16 mouse cellular contexts compared by ENCODE assay signal in genomic region chr2:105375261-105375660, GRCm38 (mm10). TPM values are rescaled to one million over a fixed set of nuclear protein-coding genes. Genes with fewer than 3 reads are reported as not detected.
DNase-seq lines count a peak whose midpoint lies in the region; ATAC-seq and TF ChIP-seq lines count a peak whose summit lies in the region.
"Had no signal": no experiment of that assay in that cellular context is flagged by ENCODE, and none has a peak within 500 bp of the region (broad histone marks: within the 10 kb centered on the region; RNA-seq: fewer than 3 reads in every experiment).

No protein-coding gene starts in this region.

- H3K4me2 ChIP-seq in stomach, embryonic 16.5 days (ENCODE audit: low read depth, low read length) = no peak overlapping the region
- H3K4me2 ChIP-seq in stomach, postnatal 0 days (replicated peaks; ENCODE audit: low read depth) = no peak overlapping the region
- H3K4me2 ChIP-seq in embryonic facial prominence, embryonic 14.5 days (ENCODE audit: low read depth, low read length) = no peak overlapping the region
- no peak overlapping the region for H3K4me2 ChIP-seq in hindbrain, embryonic 12.5 days (replicated peaks)
- H3K4me2 ChIP-seq: forebrain, embryonic 13.5 days; heart, embryonic 12.5 days; hindbrain, embryonic 15.5 days had no signal

- H3K9me3 ChIP-seq in stomach, embryonic 16.5 days (replicated peaks; ENCODE audit: control insufficient read depth, low read length) = no peaks in the 10 kb centered on the region
- no peaks in the 10 kb centered on the region for H3K9me3 ChIP-seq in stomach, postnatal 0 days (ENCODE audit: control insufficient read depth, low read length)
- H3K9me3 ChIP-seq in embryonic facial prominence, embryonic 14.5 days (ENCODE audit: control insufficient read depth, low read length) = no peaks in the 10 kb centered on the region
- H3K9me3 ChIP-seq in hindbrain, embryonic 12.5 days (replicated peaks) = no peaks in the 10 kb centered on the region
- H3K9me3 ChIP-seq: forebrain, embryonic 13.5 days; heart, embryonic 12.5 days; hindbrain, embryonic 10.5 days; hindbrain, embryonic 15.5 days had no signal

- no peak for DNase-seq in stomach, postnatal 0 days (ENCODE audit: low spot score)
- DNase-seq in embryonic facial prominence, embryonic 14.5 days (ENCODE audit: low spot score) = peak; percentile 61
- DNase-seq in gonadal fat pad, adult 2 months (ENCODE audit: low read depth) = peak; percentile 81
- DNase-seq in cerebellum, postnatal 4 days (ENCODE audit: low spot score in 2 of 2) = no peak
- DNase-seq in left cerebral cortex, adult 11 months (ENCODE audit: low spot score) = no peak
- DNase-seq: cerebellum, adult 18-20 months; cerebellum, adult 9-11 months; forebrain, postnatal 0 days; gastrocnemius, postnatal 14 days; kidney, adult 2 months had no signal

- no peaks in the 10 kb centered on the region for H3K36me3 ChIP-seq in stomach, embryonic 16.5 days (ENCODE audit: control insufficient read depth, insufficient read depth, low read length)
- no peaks in the 10 kb centered on the region for H3K36me3 ChIP-seq in stomach, postnatal 0 days (ENCODE audit: control insufficient read depth, insufficient read depth, low read length)
- no peaks in the 10 kb centered on the region for H3K36me3 ChIP-seq in embryonic facial prominence, embryonic 14.5 days (ENCODE audit: control insufficient read depth, insufficient read depth, low read length)
- H3K36me3 ChIP-seq in hindbrain, embryonic 12.5 days = no peaks in the 10 kb centered on the region
- H3K36me3 ChIP-seq: heart, embryonic 12.5 days; hindbrain, embryonic 10.5 days; hindbrain, embryonic 15.5 days had no signal

- H3K4me1 ChIP-seq in stomach, embryonic 16.5 days (ENCODE audit: control insufficient read depth, insufficient read depth, low read length) = no peaks in the 10 kb centered on the region
- H3K4me1 ChIP-seq in stomach, postnatal 0 days (replicated peaks; ENCODE audit: control insufficient read depth, insufficient read depth) = no peaks in the 10 kb centered on the region
- peaks cover 4% of the 10 kb centered on the region; the same call in 1 of the 2 replicates for H3K4me1 ChIP-seq in embryonic facial prominence, embryonic 14.5 days (ENCODE audit: control insufficient read depth, insufficient read depth, low read length)
- peaks cover 7% of the 10 kb centered on the region for H3K4me1 ChIP-seq in hindbrain, embryonic 12.5 days

- H3K9ac ChIP-seq in stomach, embryonic 16.5 days (ENCODE audit: low read length) = no peak overlapping the region
- no peak overlapping the region for H3K9ac ChIP-seq in stomach, postnatal 0 days (ENCODE audit: low read length)
- H3K9ac ChIP-seq in embryonic facial prominence, embryonic 14.5 days (ENCODE audit: low read depth, low read length) = no peak overlapping the region
- H3K9ac ChIP-seq in hindbrain, embryonic 12.5 days = no peak overlapping the region
- H3K9ac ChIP-seq: forebrain, embryonic 13.5 days; forebrain, postnatal 0 days; heart, embryonic 12.5 days; hindbrain, embryonic 15.5 days had no signal

- TF ChIP-seq EP300 in stomach, postnatal 0 days (optimal IDR thresholded peaks at IDR 0.05) = no peak

- no peaks in the 10 kb centered on the region for H3K27me3 ChIP-seq in stomach, embryonic 16.5 days (ENCODE audit: control insufficient read depth, insufficient read depth, low read length)
- no peaks in the 10 kb centered on the region for H3K27me3 ChIP-seq in stomach, postnatal 0 days (ENCODE audit: control insufficient read depth, insufficient read depth, low read length)
- H3K27me3 ChIP-seq in embryonic facial prominence, embryonic 14.5 days (replicated peaks; ENCODE audit: control insufficient read depth, insufficient read depth, low read length) = no peaks in the 10 kb centered on the region
- no peaks in the 10 kb centered on the region; the same call in none of the 2 replicates for H3K27me3 ChIP-seq in hindbrain, embryonic 12.5 days
- H3K27me3 ChIP-seq: heart, embryonic 12.5 days; hindbrain, embryonic 15.5 days had no signal

- 79% methylated on average over 7 of the region's 7 CpGs for WGBS in stomach, embryonic 16.5 days
- WGBS in stomach, postnatal 0 days = 67% methylated on average over 7 of the region's 7 CpGs
- WGBS in embryonic facial prominence, embryonic 14.5 days = 81% methylated on average over 7 of the region's 7 CpGs
- 82% methylated on average over 7 of the region's 7 CpGs for WGBS in hindbrain, embryonic 12.5 days

- H3K4me3 ChIP-seq in stomach, embryonic 16.5 days (replicated peaks; ENCODE audit: low read length) = no peak overlapping the region
- H3K4me3 ChIP-seq in stomach, postnatal 0 days (ENCODE audit: low read depth, low read length) = no peak overlapping the region
- no peak overlapping the region for H3K4me3 ChIP-seq in embryonic facial prominence, embryonic 14.5 days (ENCODE audit: low read depth, low read length)
- no peak overlapping the region for H3K4me3 ChIP-seq in hindbrain, embryonic 12.5 days
- H3K4me3 ChIP-seq: forebrain, embryonic 13.5 days; heart, embryonic 12.5 days; hindbrain, embryonic 10.5 days; hindbrain, embryonic 15.5 days had no signal

- H3K27ac ChIP-seq in stomach, embryonic 16.5 days (ENCODE audit: low read length) = peak overlapping the region; percentile 10; the same call in 1 of the 2 replicates
- no peak overlapping the region for H3K27ac ChIP-seq in stomach, postnatal 0 days (replicated peaks)
- H3K27ac ChIP-seq in embryonic facial prominence, embryonic 14.5 days (replicated peaks; ENCODE audit: low read depth, low read length) = 0 out of 2 replicates have a peak overlapping the region, but pooled peaks have one; percentile 28
- H3K27ac ChIP-seq in hindbrain, embryonic 12.5 days = no peak overlapping the region
- H3K27ac ChIP-seq: forebrain, embryonic 13.5 days; hindbrain, embryonic 10.5 days; hindbrain, embryonic 15.5 days had no signal

- no peak for TF ChIP-seq CTCF in stomach, postnatal 0 days (IDR thresholded peaks at IDR 0.05; ENCODE audit: low read depth)

- no peak for ATAC-seq in stomach, embryonic 16.5 days (ENCODE audit: insufficient read depth, low FRiP score)
- ATAC-seq in stomach, postnatal 0 days (ENCODE audit: low FRiP score, low TSS enrichment) = no peak
- peak; percentile 70; the same call in 1 of the 2 replicates for ATAC-seq in embryonic facial prominence, embryonic 14.5 days (ENCODE audit: low read depth)
- no peak for ATAC-seq in hindbrain, embryonic 12.5 days (ENCODE audit: low FRiP score)
- ATAC-seq: forebrain, embryonic 13.5 days; forebrain, postnatal 0 days had no signal

RNA-seq across cellular contexts. Expression of gene Rcn1, which starts 23.9 kb away (rescaled TPM):
- 141 TPM in 2 replicates for polyA plus RNA-seq in stomach, embryonic 16.5 days (2015; fragmentation: Nextera tagmentation; extraction: Ambion mirVana)
- 61.1 and 64.9 TPM in 2 replicates for polyA plus RNA-seq in stomach, postnatal 0 days (2015; fragmentation: Nextera tagmentation; extraction: Ambion mirVana)
- polyA plus RNA-seq in embryonic facial prominence, embryonic 14.5 days (2014; fragmentation: Nextera tagmentation; extraction: Ambion mirVana) = 253 and 267 TPM in 2 replicates
- 80.8 and 121 TPM in 2 replicates for polyA plus RNA-seq in gonadal fat pad, adult 2 months (2012; rRNA removed)
- 143 and 150 TPM in 2 replicates for polyA plus RNA-seq in hindbrain, embryonic 12.5 days (2016; fragmentation: Nextera tagmentation; extraction: Ambion mirVana)

Comparison
In these comparisons a context has a peak if more than half of its experiments do, and no peak if none do; other contexts are left out.
1. H3K27ac ChIP-seq: peak in stomach, embryonic 16.5 days (single experiment) and embryonic facial prominence, embryonic 14.5 days (single experiment); none in stomach, postnatal 0 days (single experiment) and hindbrain, embryonic 12.5 days (single experiment).
2. DNase-seq: peak in embryonic facial prominence, embryonic 14.5 days (single experiment) and gonadal fat pad, adult 2 months (single experiment); none in stomach, postnatal 0 days (single experiment), cerebellum, postnatal 4 days (0 of 2) and left cerebral cortex, adult 11 months (single experiment).